In the genomic region with DNA sequence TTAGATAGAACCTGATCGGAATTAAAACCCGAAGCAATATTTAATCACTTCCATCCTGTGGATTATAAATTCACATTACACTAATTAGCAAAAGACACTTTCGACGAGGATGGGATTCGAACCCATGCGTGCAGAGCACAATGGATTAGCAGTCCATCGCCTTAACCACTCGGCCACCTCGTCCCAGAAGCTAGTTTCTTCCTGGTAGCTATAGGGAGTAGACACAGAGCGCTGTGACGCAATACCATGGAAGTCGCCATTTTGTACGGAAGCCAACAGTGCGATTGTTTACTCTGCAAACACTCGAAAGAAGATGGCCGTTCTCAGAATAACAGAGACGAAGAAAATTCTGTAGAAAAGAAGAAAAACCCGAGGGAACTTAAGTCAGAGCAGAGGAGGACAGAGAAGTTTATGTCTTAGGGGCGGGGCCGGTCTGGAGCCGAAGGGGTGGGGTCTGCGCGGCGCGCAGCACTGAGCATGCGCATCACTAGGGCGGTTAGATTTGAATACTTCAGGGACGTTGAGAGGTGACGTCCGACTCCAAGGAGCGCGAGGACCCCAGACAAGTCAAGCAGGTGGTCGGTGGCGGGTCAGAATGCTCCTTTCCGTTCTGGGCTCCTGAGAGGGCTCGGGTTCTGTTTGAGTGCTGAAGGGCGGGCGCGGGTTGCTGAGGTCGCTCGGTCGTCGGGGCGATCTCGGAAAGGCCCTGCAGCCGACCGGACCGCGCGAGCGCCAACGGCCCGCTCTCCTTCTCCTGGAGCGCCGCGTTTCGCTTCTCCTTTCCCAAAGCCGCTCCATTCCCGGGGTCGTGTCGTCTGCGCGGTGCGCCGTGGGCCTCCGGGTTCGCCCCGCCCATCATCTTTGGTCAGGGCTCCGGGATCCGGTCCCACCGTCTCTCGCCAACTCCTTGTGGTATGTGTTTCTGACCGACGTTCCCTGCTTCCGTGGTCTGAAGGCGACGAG, we compare ENCODE assay signal across 8 mouse cellular contexts. TPM values are rescaled to one million over a fixed set of nuclear protein-coding genes. Genes with fewer than 3 reads are reported as not detected.
A peak's percentile ranks its signal among the peaks of the same experiment; 100 is the strongest.
DNase-seq lines count a peak whose midpoint lies in the region; ATAC-seq and TF ChIP-seq lines count a peak whose summit lies in the region.

TSS of gene Knl1 (plus strand) at position 471 of the 963 bp plus-strand sequence.

- peak within 1 kb of the TSS; percentile 87 for H3K27ac ChIP-seq in forebrain, postnatal 0 days (ENCODE audit: low read depth, low read length)
- peak within 1 kb of the TSS; percentile 93 for H3K27ac ChIP-seq in lung, embryonic 15.5 days

- H3K36me3 ChIP-seq in G1E (replicated peaks), result peaks cover 31% of the 10 kb centered on the region
- H3K36me3 ChIP-seq in forebrain, postnatal 0 days (ENCODE audit: insufficient read depth), result no peaks in the 10 kb centered on the region
- no peaks in the 10 kb centered on the region for H3K36me3 ChIP-seq in lung, embryonic 15.5 days

- ATAC-seq in G1E (ENCODE audit: extremely low read depth, insufficient number of reproducible peaks, low FRiP score, poor library complexity, severe bottlenecking), result peak; percentile 70
- peak; percentile 97 for ATAC-seq in forebrain, postnatal 0 days
- peak; percentile 97 for ATAC-seq in lung, embryonic 15.5 days (ENCODE audit: borderline replicate concordance, extremely low read depth, low FRiP score, low TSS enrichment)

- WGBS in forebrain, postnatal 0 days, result 1% methylated on average over 77 of the region's 77 CpGs
- WGBS in lung, embryonic 15.5 days, result under 1% methylated on average over 77 of the region's 77 CpGs

- peak; percentile 70 for DNase-seq in G1E (ENCODE audit: low spot score)
- peak; percentile 87 to 95 for DNase-seq in cerebellum, adult 18-20 months
- peak; percentile 100 for DNase-seq in forebrain, postnatal 0 days
- DNase-seq in heart, postnatal 4 days, result peak; percentile 98
- peak; percentile 93 to 99 for DNase-seq in layer of hippocampus, adult 8-10 months (ENCODE audit: low spot score in 2 of 2)
- peak; percentile 84 for DNase-seq in ovary, adult 18-20 months (ENCODE audit: low spot score)
- DNase-seq in thymus, postnatal 0 days (ENCODE audit: low spot score), result peak; percentile 98

- no peaks in the 10 kb centered on the region for H3K9me3 ChIP-seq in G1E (replicated peaks)
- H3K9me3 ChIP-seq in forebrain, postnatal 0 days (ENCODE audit: low read length), result no peaks in the 10 kb centered on the region
- no peaks in the 10 kb centered on the region for H3K9me3 ChIP-seq in lung, embryonic 15.5 days

- H3K4me3 ChIP-seq in G1E (ENCODE audit: low read depth, low read length), result peak within 1 kb of the TSS; percentile 93
- H3K4me3 ChIP-seq in forebrain, postnatal 0 days (ENCODE audit: low read depth, low read length), result peak within 1 kb of the TSS; percentile 68
- peak within 1 kb of the TSS; percentile 78 for H3K4me3 ChIP-seq in lung, embryonic 15.5 days

- TF ChIP-seq CTCF in G1E (IDR thresholded peaks at IDR 0.05; ENCODE audit: low read depth, low read length), result no peak
- TF ChIP-seq CTCF in forebrain, postnatal 0 days (IDR thresholded peaks at IDR 0.05; ENCODE audit: low read depth), result no peak

- H3K4me2 ChIP-seq in forebrain, postnatal 0 days (ENCODE audit: low read depth), result peak within 1 kb of the TSS; percentile 76
- H3K4me2 ChIP-seq in lung, embryonic 15.5 days, result peak within 1 kb of the TSS; percentile 60

- no peaks in the 10 kb centered on the region for H3K27me3 ChIP-seq in G1E (ENCODE audit: insufficient read depth, low read length)
- no peaks in the 10 kb centered on the region for H3K27me3 ChIP-seq in forebrain, postnatal 0 days (ENCODE audit: insufficient read depth, low read length)
- no peaks in the 10 kb centered on the region for H3K27me3 ChIP-seq in lung, embryonic 15.5 days

- H3K4me1 ChIP-seq in G1E (ENCODE audit: insufficient read depth, low read depth, low read length), result peaks cover 29% of the 10 kb centered on the region
- H3K4me1 ChIP-seq in forebrain, postnatal 0 days (ENCODE audit: insufficient read depth), result no peaks in the 10 kb centered on the region
- peaks cover 10% of the 10 kb centered on the region for H3K4me1 ChIP-seq in lung, embryonic 15.5 days

- peak within 1 kb of the TSS; percentile 58 for H3K9ac ChIP-seq in forebrain, postnatal 0 days
- peak within 1 kb of the TSS; percentile 71 for H3K9ac ChIP-seq in lung, embryonic 15.5 days

RNA-seq across cellular contexts. Expression of gene Knl1, which starts in this region (rescaled TPM):
- total RNA-seq in G1E (2014; fragmentation: Nextera tagmentation), result 174 and 183 TPM in 2 replicates
- 75.2 and 85.0 TPM in 2 replicates for total RNA-seq in G1E (2017)
- polyA plus RNA-seq in G1E (2012), result 13.6 and 14.1 TPM in 2 replicates
- 4.6 and 5.0 TPM in 2 replicates for total RNA-seq in forebrain, postnatal 0 days (2014; rRNA removed)
- polyA plus RNA-seq in forebrain, postnatal 0 days (2015; fragmentation: Nextera tagmentation; extraction: Ambion mirVana), result 3.8 and 5.2 TPM in 2 replicates
- total RNA-seq in heart, postnatal 4 days (2021), result 10 to 100 TPM; 21.2 to 21.3 TPM
- under 1 TPM in 3 of 4 experiments, not detected in 1; 0.14 to 0.48 (median 0.29) TPM for total RNA-seq in layer of hippocampus, adult 8-10 months (2022)
- polyA plus RNA-seq in lung, embryonic 15.5 days (2015; fragmentation: Nextera tagmentation; extraction: Ambion mirVana), result 64.0 and 70.3 TPM in 2 replicates
- 79.5 and 108 TPM in 2 replicates for polyA plus RNA-seq in thymus, postnatal 0 days (2015; fragmentation: Nextera tagmentation; extraction: Ambion mirVana)

Comparison
In these comparisons a context has a peak if more than half of its experiments do, and no peak if none do; other contexts are left out.
1. Peak in every context shown above with its lines: DNase-seq, ATAC-seq, H3K4me3 ChIP-seq and H3K27ac ChIP-seq.
2. Peak in DNase-seq in layer of hippocampus, adult 8-10 months; RNA of the gene not detected or under 1 TPM.